Mouse (Mus musculus) ES-Bruce4 (cell line): ENCODE measurements around the gene Mnat1.

ENCODE experiments used
- CTCF ChIP-seq: IDR thresholded peaks from one replicate; pipeline ENCODE4 v1.8.1; 2011; ENCODE audit warnings: low read depth, low read length
- POLR2A ChIP-seq: IDR thresholded peaks from one replicate; pipeline ENCODE4 v1.8.1; 2011; ENCODE audit warnings: low read length; ENCODE audit not compliant: insufficient read depth

DNA sequence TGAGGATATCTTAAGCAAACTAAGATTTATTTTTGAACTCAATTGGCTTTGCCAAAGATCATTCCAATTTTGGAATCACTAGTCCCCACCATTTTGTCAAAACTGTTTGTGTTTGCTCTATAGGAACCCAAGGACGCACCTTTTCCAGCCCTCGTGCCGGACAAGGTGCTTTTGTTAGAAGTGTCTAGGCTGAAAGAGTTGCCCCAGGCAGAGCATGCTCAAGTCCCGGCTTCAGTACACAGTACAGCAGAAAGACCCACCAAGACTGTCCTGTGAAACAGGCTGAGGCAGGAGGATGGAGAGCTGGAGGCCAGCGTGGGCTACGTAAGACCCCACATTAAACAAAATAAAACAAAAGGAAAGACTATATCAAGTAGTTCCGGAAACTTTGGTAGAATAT is 36.4 kb upstream of the Mnat1 start:
- TF ChIP-seq CTCF: no peak
- no peak for TF ChIP-seq POLR2A
